Mouse (Mus musculus) CD4-positive helper T cell, adult 2 months (primary cell): Measurements from ENCODE around the gene Aak1.
A peak's percentile ranks its signal among the peaks of the same experiment; 100 is the strongest.

Experiments used
- DNase-seq: peaks from one replicate; pipeline ENCODE4 v3.0.0-alpha.2; 2012; ENCODE audit warnings: low read depth, missing footprints, low spot score

Aak1 gene

GRCm38 (mm10) chr6:86955741-86956140 lies 106.4 kb downstream of the Aak1 start:
- DNase-seq: no peak

GRCm38 (mm10) chr6:86956206-86956605 lies 106.9 kb downstream of the Aak1 start:
- DNase-seq: no peak

GRCm38 (mm10) chr6:86959006-86959405 lies 109.7 kb downstream of the Aak1 start:
- DNase-seq: no peak

- no peak for DNase-seq
Measured at GRCm38 (mm10) chr6:86963987-86964685, 114.8 kb downstream of the Aak1 start.

GRCm38 (mm10) chr6:86967166-86967565 lies 117.8 kb downstream of the Aak1 start:
- no peak for DNase-seq

- DNase-seq: no peak
Measured at GRCm38 (mm10) chr6:86973956-86974355, 124.6 kb downstream of the Aak1 start.

GRCm38 (mm10) chr6:86978156-86978908 lies 129.0 kb downstream of the Aak1 start:
- DNase-seq: no peak

GRCm38 (mm10) chr6:86978909-86979265 lies 129.6 kb downstream of the Aak1 start:
- DNase-seq: no peak

- DNase-seq: no peak
Measured at GRCm38 (mm10) chr6:86981206-86981605, 131.9 kb downstream of the Aak1 start.

- DNase-seq: no peak
Measured at GRCm38 (mm10) chr6:86985314-86986106, 136.2 kb downstream of the Aak1 start.

GRCm38 (mm10) chr6:86989576-86989975 lies 140.3 kb downstream of the Aak1 start:
- no peak for DNase-seq

GRCm38 (mm10) chr6:86991041-86991440 lies 141.7 kb downstream of the Aak1 start:
- DNase-seq: no peak

- DNase-seq: no peak
Measured at GRCm38 (mm10) chr6:86992349-86992748, 143.0 kb downstream of the Aak1 start.

- DNase-seq: no peak
Measured at GRCm38 (mm10) chr6:86994254-86994653, 144.9 kb downstream of the Aak1 start.

GRCm38 (mm10) chr6:86996629-86997307 lies 147.5 kb downstream of the Aak1 start:
- DNase-seq: no peak

GRCm38 (mm10) chr6:86997360-86997759 lies 148.0 kb downstream of the Aak1 start:
- no peak for DNase-seq

- no peak for DNase-seq
Measured at GRCm38 (mm10) chr6:87001995-87002394, 152.7 kb downstream of the Aak1 start.

GRCm38 (mm10) chr6:87002521-87003055 lies 153.3 kb downstream of the Aak1 start:
- peak; percentile 76 for DNase-seq

GRCm38 (mm10) chr6:87004099-87004498 lies 154.8 kb downstream of the Aak1 start:
- no peak for DNase-seq

GRCm38 (mm10) chr6:87005577-87005976 lies 156.3 kb downstream of the Aak1 start:
- no peak for DNase-seq

GRCm38 (mm10) chr6:87008887-87009286 lies 159.6 kb downstream of the Aak1 start, which contains the start of gene Nfu1:
Gene Nfu1 (plus strand): TSS chr6:87009236.
- DNase-seq: no peak
